Mouse (Mus musculus) stomach, embryonic 14.5 days (tissue): Measurements from ENCODE around the gene Rarres2. TPM values are rescaled to one million over a fixed set of nuclear protein-coding genes. Genes with fewer than 3 reads are reported as not detected.

Experiments
- ATAC-seq: fragments of 200-750 bp; cut with Nextera tagmentation; 2 replicates; pipeline ENCODE4 v1.8.0; 2017; ENCODE audit warnings: low read depth, moderate TSS enrichment; ENCODE audit not compliant: insufficient number of reproducible peaks, insufficient read depth, low FRiP score
- H3K27ac ChIP-seq: fragments of 300-500 bp; sonication (generic); 2 replicates; pipeline ENCODE4 v1.5.1; 2014; ENCODE audit warnings: mild to moderate bottlenecking, low read length, moderate library complexity, mixed read lengths
- H3K27me3 ChIP-seq: fragments of 300-500 bp; sonication (generic); 2 replicates; pipeline ENCODE4 v1.6.1; 2014; ENCODE audit warnings: low read length, control low read depth, mixed read lengths; ENCODE audit not compliant: control insufficient read depth, insufficient read depth
- H3K36me3 ChIP-seq: fragments of 300-500 bp; sonication (generic); 2 replicates; pipeline ENCODE4 v1.6.1; 2014; ENCODE audit warnings: mild to moderate bottlenecking, control low read depth, low read length, moderate library complexity, mixed read lengths; ENCODE audit not compliant: control insufficient read depth, insufficient read depth
- H3K4me1 ChIP-seq: fragments of 300-500 bp; sonication (generic); 2 replicates; pipeline ENCODE4 v1.6.1; 2014; ENCODE audit warnings: low read length, control low read depth, mixed read lengths; ENCODE audit not compliant: control insufficient read depth, insufficient read depth
- H3K4me2 ChIP-seq: fragments of 300-500 bp; sonication (generic); replicated peaks from 2 replicates; pipeline ENCODE4 v1.6.1; 2014; ENCODE audit warnings: low read depth, low read length, control low read depth
- H3K4me3 ChIP-seq: fragments of 300-500 bp; sonication (generic); 2 replicates; pipeline ENCODE4 v1.5.1; 2014; ENCODE audit warnings: low read depth, low read length, control low read depth
- H3K9ac ChIP-seq: fragments of 300-500 bp; sonication (generic); replicated peaks from 2 replicates; pipeline ENCODE4 v1.6.1; 2014; ENCODE audit warnings: low read depth, mild to moderate bottlenecking, control low read depth, low read length, moderate library complexity, mixed read lengths
- H3K9me3 ChIP-seq: fragments of 300-500 bp; sonication (generic); 2 replicates; pipeline ENCODE4 v1.6.1; 2016; ENCODE audit warnings: low read depth, low read length, control low read depth; ENCODE audit not compliant: control insufficient read depth
- WGBS: fragments of 180-500 bp; shearing (Covaris S2); extraction: QIAGEN DNeasy Blood & Tissue Kit; methylation state at CpG from one replicate; pipeline ENCODE4 v1.1.7; 2014; 5-methylcytosine and 5-hydroxymethylcytosine counted together
- polyA plus RNA-seq: library from polyadenylated mRNA; unstranded; fragments of >200 nt; fragmentation: Nextera tagmentation; extraction: Ambion mirVana; gene quantifications from 2 replicates; pipeline ENCODE4 v1.2.1, GENCODE M21; 2014

Gene Rarres2
- polyA plus RNA-seq, 1 experiment from 2014 or later, result 91.1 TPM

GRCm38 (mm10) chr6:48542631-48543030, 30.0 kb downstream of the Rarres2 start:
- H3K9me3 ChIP-seq, result no peaks in the 10 kb centered on the region
- no peak overlapping the region for H3K4me2 ChIP-seq
- H3K27me3 ChIP-seq, result no peaks in the 10 kb centered on the region
- H3K4me1 ChIP-seq, result peaks cover 7% of the 10 kb centered on the region; the same call in 1 of the 2 replicates
- 84% methylated on average over 3 of the region's 3 CpGs for WGBS
- no peak overlapping the region for H3K27ac ChIP-seq
- H3K4me3 ChIP-seq, result no peak overlapping the region
- no peak for ATAC-seq
- H3K9ac ChIP-seq, result no peak overlapping the region
- no peaks in the 10 kb centered on the region for H3K36me3 ChIP-seq

DNA sequence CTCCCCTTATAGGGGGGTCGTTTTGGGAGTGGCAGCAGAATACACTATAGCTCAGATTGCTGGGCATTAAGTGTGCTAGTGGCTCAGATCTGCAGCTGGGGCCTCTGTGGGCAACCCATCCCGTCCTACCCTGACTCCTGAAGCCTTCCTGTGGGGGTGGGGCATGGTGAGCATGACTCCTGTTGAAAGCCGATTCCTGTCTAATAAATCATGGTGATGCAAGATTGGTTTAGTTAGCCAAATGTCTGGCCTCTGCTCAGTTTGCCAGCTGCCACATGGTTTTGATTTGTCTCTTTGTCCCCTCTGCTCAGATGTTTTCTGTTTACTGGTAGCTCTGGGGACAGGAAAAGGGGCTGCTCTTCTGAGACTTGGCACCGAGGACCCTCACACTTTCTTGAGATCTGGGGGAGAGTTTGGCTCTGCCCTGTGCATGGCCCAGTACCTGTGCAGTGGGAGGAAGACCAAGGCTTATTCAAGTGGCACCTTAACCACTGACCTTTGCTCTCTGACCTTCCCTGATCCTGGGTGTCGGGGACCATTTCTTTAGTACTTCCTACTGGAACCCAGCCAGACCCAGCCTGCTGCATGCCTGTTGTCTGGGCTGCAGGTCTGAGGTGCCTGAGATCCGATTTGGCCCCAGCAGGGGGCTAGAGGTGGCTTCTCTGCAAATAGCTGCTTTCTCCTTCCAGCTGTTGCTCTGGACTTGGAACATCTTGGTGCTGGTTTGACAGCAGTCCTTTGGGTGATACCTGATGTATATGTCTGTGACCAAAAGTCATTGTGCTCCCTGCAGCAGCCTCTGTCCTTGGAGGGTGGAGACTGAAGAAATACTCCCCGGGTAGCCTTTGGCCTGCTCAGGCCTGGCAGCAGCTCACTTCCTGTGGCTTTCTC, 30.8 kb downstream of the Rarres2 start:
- 28% methylated on average over 7 of the region's 7 CpGs for WGBS

DNA sequence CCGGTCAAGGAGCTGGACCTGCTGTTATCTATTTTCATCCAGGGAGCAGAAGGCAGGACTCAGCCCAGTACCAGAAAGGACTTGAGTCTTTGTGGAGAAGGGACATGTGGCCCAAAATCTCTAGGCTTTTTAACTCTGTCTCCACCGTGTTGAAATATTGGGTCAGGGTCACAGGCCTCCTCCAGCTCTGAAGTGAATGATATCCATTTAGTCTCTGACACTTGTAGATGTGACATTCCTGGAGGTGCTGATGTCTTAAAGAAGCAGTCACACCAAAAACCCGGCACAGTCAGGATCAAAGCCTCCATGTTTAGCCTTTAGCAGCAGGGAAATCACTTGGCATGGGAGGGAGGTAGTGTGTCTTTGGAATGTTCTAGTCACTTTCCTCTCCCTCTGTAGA, 31.9 kb downstream of the Rarres2 start:
- H3K9ac ChIP-seq, result no peak overlapping the region
- no peaks in the 10 kb centered on the region for H3K36me3 ChIP-seq
- WGBS, result 34% methylated on average over 3 of the region's 3 CpGs
- no peak overlapping the region for H3K4me2 ChIP-seq
- H3K27me3 ChIP-seq, result no peaks in the 10 kb centered on the region
- no peak for ATAC-seq
- H3K27ac ChIP-seq, result no peak overlapping the region
- no peak overlapping the region for H3K4me3 ChIP-seq
- peaks cover 10% of the 10 kb centered on the region; the same call in 1 of the 2 replicates for H3K4me1 ChIP-seq
- no peaks in the 10 kb centered on the region for H3K9me3 ChIP-seq

More for the DNA sequence above, 30.8 kb downstream of the Rarres2 start:
- Histone ChIP-seq H3K4me1 (peaks cover 10% of the 10 kb centered on the region; the same call in 1 of the 2 replicates), H3K4me3 (no peak overlapping the region), H3K27me3 (no peaks in the 10 kb centered on the region), H3K4me2 (no peak overlapping the region), H3K9ac (no peak overlapping the region), H3K9me3 (no peaks in the 10 kb centered on the region), H3K36me3 (no peaks in the 10 kb centered on the region), H3K27ac (no peak overlapping the region)
- ATAC-seq, result no peak

DNA sequence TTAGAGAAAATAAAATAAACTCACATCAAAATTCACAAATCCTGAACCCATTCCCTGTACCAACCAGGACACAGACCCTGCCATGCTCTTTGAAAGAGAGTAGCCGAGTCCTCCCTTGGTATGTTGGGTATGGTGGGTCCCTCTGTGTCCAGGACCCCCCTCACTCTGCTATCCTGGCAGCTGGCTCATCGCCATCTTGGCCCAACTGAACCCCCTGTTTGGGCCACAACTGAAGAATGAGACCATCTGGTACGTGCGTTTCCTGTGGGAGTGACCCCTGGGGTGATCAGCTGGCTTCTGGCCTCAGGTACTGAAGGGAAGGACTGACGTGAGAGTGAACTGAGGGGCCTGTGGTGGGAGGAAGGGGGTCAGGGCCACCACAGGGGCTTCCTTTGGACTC, 32.7 kb downstream of the Rarres2 start:
- H3K4me2 ChIP-seq, result no peak overlapping the region
- H3K27me3 ChIP-seq, result no peaks in the 10 kb centered on the region
- no peak overlapping the region for H3K4me3 ChIP-seq
- no peaks in the 10 kb centered on the region for H3K9me3 ChIP-seq
- WGBS, result 68% methylated on average over 5 of the region's 5 CpGs
- no peak overlapping the region for H3K9ac ChIP-seq
- peaks cover 10% of the 10 kb centered on the region; the same call in 1 of the 2 replicates for H3K4me1 ChIP-seq
- no peak overlapping the region for H3K27ac ChIP-seq
- no peak for ATAC-seq
- no peaks in the 10 kb centered on the region for H3K36me3 ChIP-seq

DNA sequence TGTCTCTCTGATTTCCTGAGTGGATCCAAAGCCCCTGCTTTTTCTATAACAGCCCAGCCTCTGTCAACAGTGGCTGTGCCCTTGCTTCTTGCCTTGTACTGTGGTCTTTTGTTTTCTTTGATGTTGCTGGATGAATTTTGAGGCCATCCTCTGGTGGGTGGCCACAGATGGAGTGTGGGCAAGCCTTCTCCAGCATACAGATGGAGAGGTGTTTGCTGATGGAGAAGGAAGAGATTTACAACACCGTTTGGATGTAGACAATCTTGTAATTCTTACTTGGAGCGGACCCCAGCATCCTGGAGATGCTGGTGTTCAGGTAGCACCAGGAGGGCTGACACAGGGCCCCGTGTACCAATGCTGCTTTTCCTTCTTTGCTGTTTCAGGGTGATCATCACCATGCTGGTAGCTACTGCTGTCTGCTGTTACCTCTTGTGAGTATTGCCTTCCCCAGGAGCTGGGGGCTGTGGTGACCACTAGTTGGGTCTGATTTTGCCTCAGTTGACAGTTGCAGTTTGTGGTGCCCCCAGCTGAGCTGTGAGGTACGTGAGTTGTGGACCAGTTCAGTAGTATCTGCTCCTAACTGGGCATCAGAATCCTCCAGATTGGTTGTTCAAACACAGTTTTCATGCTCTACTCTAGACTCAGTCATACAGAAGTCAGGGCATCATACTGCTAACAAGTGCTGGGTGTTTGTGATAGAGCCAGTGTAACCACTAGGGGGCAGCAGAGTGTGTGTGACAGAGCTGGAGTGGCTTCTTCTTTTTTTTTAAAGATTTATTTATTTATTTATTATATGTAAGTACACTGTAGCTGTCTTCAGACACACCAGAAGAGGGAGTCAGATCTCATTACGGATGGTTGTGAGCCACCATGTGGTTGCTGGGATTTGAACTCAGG, 33.5 kb downstream of the Rarres2 start:
- Histone ChIP-seq H3K27ac (no peak overlapping the region), H3K36me3 (no peaks in the 10 kb centered on the region), H3K4me2 (no peak overlapping the region), H3K27me3 (no peaks in the 10 kb centered on the region), H3K4me1 (peaks cover 10% of the 10 kb centered on the region; the same call in 1 of the 2 replicates), H3K4me3 (no peak overlapping the region), H3K9me3 (no peaks in the 10 kb centered on the region), H3K9ac (no peak overlapping the region)
- no peak for ATAC-seq
- WGBS, result 73% methylated on average over 5 of the region's 5 CpGs

- Histone ChIP-seq H3K9me3 (no peaks in the 10 kb centered on the region), H3K4me1 (peaks cover 10% of the 10 kb centered on the region; the same call in 1 of the 2 replicates), H3K9ac (peak within 1 kb of the TSS; percentile 21; the same call in 1 of the 2 replicates), H3K4me2 (peak within 1 kb of the TSS; percentile 57), H3K27ac (no peak within 1 kb of the TSS), H3K27me3 (no peaks in the 10 kb centered on the region), H3K36me3 (no peaks in the 10 kb centered on the region; the same call in 1 of the 2 replicates), H3K4me3 (peak within 1 kb of the TSS; percentile 32)
- peak; percentile 79; the same call in 1 of the 2 replicates for ATAC-seq
- WGBS, result 5% methylated on average over 38 of the region's 38 CpGs
Observed at GRCm38 (mm10) chr6:48537105-48537954, 35.3 kb downstream of the Rarres2 start, which contains the start of gene Atp6v0e2. Atp6v0e2 (plus strand) TSS chr6:48537615.

- peaks cover 3% of the 10 kb centered on the region; the same call in 1 of the 2 replicates for H3K4me1 ChIP-seq
- no peaks in the 10 kb centered on the region for H3K27me3 ChIP-seq
- no peaks in the 10 kb centered on the region; the same call in 1 of the 2 replicates for H3K36me3 ChIP-seq
- 65% methylated on average over 4 of the region's 4 CpGs for WGBS
- no peaks in the 10 kb centered on the region for H3K9me3 ChIP-seq
- no peak overlapping the region for H3K4me3 ChIP-seq
- no peak overlapping the region for H3K4me2 ChIP-seq
- H3K9ac ChIP-seq, result no peak overlapping the region
- no peak overlapping the region for H3K27ac ChIP-seq
- no peak for ATAC-seq
Observed at GRCm38 (mm10) chr6:48536091-48536490, 36.5 kb downstream of the Rarres2 start.
